Mouse (Mus musculus) A20 (cell line): ENCODE results near the gene Sidt1.
A peak's percentile ranks its signal among the peaks of the same experiment; 100 is the strongest.

Source experiments
- DNase-seq: peaks from one replicate; pipeline ENCODE4 v3.0.0-alpha.2; 2011; ENCODE audit warnings: low read depth, low spot score

The Sidt1 gene

DNA sequence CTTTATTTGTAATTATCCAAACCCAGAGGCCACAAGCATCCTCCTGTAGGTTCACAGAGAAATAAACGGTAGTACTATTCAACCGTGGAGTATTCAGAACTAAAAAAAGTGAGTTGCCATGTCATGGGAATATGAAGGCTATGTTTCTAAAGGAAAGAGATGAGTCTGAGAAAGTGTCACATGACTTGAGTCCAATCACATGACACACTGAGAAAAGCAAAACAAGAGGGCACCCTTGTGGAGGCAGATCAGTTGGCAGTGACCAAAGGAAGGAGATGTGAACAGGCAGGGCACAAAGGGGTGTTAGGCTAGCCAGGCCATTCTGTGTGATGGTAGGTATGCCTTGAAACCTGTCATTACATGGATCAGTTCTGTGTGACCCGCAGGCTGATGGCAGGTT is 80.3 kb downstream of the Sidt1 start:
- DNase-seq, result no peak

DNA sequence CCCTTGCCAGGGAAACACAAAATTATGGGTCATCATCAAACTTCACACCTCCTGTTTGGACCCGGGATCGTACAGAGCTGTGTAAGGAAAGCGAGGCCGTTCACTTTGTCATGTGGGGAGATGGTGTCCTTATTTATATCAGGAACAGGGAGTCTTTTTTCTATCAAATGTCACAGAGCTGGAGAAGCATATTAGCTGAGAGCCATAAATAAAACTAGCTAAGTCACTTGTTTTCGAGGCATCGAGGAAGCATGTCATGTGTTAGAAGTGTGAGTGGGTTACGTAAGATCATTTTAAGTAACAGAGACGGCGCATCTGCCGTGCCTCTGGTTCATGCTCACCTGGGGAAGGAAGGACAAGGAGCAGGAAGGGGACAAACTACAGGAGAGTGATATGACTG is 83.0 kb downstream of the Sidt1 start:
- DNase-seq, result no peak

DNA sequence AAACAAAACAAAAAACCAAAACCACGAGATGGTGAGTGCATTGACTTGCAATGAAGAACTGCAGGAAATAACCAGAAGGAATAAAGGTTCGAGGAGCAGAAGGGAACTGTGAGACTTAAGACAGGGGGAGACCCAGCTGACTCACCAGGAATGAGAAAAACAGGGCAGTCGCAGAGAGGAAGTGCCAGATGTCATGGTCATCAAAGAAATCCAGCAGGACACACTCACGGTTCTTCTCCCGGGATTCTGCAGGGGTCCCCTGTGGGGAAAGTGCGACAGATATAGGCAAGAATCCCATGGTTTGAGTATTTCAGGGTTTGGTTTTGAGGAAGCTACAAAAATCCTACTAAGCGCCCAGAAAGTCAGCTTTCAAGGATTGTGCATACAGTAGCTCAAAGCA is 89.7 kb downstream of the Sidt1 start:
- DNase-seq, result no peak

DNA sequence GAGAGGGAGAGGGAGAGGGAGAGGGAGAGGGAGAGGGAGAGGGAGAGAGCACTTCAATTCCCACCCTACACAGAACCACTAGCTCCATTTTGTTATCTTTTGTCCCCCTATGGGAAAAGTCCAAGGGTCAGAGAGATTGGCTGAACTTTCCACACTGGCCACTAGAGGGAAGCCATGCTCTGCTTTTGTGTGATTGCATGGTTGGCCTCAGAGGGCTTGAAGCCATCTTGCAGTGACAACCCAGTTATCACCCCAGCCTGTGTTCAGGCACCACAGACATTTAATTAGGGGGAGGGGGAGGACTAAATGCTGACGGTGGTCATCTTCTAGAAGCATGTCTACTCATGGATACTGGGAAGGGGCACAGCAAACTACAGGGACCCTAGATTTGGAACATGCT is 90.4 kb downstream of the Sidt1 start:
- DNase-seq, result peak; percentile 67

DNA sequence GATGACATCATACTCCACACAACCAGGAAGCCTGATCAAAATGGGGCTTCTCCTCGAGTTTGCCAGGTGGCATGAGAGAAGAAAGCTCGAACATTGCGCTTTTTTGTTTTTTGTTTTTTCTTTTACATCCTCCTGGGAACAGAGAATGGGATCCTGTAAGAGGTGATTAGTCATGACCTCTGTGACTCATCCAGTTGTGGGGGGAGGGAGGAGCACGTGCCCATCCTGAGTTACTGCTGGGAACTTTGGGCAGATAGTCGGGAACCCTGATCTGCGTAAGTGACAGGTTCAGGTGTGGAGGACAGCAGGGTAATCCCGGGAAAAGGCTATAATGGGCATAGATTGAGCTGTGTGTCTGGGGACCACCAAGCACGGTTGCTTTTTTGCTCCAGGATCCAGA is 92.6 kb downstream of the Sidt1 start:
- no peak for DNase-seq

DNA sequence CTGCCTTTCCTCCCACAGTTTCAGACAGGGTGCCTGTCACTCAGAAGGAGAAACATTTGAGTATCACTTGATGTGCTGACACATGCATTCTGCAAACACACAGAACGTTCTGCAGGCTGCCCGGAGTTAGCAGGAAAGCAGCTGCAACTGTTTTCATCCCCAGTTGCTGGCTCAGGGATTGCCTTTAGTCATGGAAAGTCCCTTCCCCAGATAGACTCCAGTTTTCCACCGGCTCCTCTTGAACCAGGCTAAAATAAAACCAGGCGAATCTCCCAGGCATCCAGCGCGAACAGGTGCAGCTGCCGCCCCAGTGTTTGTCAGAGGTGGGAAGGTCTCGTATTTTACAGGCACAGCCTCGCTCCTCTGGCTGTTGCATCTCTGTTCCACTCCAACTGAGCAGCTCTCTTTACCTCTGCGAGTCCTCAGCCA is 94.1 kb downstream of the Sidt1 start:
- DNase-seq, result no peak

DNA sequence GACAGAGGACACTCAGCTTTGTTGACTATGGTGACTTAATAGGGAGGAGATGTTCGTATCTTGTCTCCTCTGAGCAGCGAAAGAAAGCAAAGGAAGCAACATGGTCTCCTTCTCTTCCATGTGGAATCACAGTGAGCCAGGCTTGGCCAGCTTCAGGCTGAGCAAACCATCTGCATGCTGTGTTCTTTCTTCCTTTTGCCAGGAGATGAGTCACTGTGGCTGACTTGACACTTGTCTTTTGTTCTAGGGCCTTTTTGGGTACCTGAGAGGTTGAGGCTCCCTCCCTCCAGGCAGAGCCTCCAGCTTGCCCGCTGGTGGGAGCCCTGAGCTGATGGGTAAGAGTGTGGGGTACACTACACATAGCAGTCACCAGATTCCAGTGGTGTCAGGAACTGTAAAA is 95.2 kb downstream of the Sidt1 start:
- no peak for DNase-seq

DNA sequence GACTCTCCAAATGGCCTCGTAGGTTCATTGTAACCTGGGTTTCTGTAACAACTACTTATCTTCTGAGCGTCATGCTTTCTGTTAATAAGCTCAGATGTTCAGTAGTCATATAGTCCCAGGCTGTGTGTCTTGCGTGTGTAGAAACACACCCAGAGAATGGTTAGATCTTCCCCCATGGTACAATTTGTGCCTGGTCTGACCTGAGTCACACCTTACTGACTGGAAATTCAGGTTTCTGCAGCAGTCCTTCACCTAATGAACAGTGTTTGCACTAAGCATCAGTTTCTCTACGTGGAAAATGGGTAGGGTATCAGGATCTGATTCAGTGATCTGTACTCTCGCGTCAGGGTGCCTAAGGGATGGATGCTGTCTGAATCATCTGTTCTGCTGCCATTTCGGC is 100.0 kb downstream of the Sidt1 start:
- no peak for DNase-seq

DNA sequence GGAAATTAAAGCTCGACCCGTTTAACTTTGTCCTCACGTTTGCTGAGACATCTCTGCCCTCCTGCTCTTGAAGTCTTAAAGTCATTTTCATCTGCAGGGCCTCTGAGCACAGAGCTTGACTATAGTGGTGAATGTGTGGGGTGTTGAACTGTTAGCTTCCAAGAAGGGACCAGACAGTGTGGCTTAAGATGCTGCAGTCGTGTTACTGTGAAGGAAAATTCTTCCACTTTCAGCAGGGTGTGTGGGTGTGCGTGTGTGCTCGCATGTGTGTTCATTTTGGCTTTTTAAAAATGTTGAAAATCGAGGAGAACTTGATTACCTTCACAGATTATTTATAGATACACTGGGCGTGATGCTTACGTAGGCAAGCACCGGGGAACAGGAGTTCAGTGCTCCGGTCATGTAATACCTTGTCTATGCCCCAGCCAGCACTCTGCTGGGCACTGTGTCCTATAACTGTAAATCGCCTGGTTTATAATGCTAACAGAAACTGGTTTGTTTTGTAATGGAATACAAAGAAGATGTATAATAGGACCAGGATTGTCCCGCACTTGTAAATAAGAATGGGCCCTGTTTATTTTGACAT is 106.2 kb downstream of the Sidt1 start:
- DNase-seq, result no peak

DNA sequence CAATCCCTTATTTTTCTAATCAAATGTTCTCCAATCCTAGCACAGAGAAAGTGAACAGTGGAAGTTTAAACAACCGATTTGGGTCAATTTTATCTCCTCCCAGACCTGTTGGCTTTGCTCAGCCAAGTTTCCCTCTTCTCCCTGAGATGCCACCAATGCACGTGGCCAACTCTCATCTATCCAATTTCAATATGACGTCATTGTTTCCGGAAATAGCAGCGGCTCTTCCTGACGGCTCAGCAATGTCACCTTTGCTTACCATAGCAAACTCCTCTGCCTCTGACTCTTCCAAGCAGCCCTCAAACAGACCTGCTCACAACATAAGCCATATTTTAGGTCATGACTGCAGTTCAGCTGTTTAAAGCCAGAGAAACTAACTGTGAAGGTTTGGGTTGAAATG is 111.5 kb downstream of the Sidt1 start:
- DNase-seq, result no peak

DNA sequence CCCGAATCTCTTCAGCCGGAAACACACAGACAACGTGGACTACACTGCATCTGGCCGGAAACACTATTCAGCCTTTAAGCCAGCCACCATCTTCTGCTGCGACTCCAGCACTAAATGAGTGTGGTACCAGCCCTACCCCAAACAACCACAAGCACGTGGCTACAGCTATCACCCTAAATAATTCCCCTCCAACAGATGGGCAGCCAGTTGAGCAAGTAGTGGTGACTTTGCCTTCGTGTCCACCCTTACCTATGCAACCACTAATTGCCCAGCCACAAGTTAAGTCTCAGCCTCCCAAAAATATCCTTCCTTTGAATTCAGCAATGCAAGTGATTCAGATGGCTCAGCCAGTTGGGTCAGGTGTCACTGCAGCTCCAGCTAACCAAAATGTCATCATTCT is 116.6 kb downstream of the Sidt1 start:
- no peak for DNase-seq

DNA sequence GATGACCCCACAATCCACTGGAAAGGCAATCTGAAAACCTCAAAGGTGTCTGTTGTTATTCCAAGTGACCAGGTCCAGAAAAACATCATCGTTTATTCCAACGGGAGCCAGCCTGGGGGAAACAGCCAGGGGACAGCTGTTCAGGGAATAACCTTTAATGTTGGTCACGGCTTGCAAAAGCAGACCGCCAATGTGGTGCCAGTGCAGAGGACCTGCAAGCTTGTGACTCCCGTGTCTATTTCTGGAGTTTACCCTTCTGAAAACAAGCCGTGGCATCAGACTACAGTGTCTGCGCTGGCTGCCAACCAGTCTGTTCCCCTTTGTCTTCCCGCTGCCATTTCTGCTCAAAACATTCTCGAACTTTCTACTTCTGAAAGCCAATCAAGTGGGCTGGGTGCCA is 117.5 kb downstream of the Sidt1 start:
- DNase-seq, result no peak

DNA sequence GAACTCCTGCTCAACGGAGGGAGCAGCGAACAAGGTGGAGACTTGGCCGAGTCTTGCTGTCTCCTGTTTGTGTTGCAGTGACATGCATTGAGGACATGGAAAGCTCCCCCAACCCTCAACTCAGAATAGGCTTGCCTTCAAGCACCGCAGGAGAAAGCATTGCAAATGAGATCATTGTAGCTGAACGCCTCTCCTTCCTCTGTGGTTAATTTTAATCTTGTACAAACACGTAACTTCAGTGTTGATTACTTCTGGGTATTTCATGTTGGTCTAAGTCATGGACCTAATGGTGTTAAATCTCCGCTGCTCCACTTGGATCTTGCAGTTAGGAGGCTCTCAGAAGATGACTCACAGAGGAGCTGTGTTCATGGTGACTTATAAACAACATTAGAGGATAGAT is 120.3 kb downstream of the Sidt1 start:
- DNase-seq, result peak; percentile 51

DNA sequence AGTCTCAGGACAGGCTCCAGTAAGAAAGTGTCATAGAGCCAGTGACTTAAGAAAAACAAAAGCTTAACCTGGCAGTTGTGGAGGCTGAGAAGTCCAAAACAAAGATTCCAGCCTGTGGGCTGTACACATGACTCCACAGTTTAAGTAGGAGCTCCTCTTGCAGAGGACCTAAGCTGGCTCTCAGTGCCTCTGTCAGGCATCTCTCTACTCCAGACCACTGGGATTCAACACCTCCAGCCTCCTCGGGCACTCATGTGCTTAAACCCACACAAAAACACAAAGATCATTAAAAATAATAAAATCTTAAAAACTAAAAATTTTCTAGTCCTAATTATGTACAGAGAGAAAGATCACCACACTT is 122.0 kb downstream of the Sidt1 start:
- DNase-seq, result no peak

DNA sequence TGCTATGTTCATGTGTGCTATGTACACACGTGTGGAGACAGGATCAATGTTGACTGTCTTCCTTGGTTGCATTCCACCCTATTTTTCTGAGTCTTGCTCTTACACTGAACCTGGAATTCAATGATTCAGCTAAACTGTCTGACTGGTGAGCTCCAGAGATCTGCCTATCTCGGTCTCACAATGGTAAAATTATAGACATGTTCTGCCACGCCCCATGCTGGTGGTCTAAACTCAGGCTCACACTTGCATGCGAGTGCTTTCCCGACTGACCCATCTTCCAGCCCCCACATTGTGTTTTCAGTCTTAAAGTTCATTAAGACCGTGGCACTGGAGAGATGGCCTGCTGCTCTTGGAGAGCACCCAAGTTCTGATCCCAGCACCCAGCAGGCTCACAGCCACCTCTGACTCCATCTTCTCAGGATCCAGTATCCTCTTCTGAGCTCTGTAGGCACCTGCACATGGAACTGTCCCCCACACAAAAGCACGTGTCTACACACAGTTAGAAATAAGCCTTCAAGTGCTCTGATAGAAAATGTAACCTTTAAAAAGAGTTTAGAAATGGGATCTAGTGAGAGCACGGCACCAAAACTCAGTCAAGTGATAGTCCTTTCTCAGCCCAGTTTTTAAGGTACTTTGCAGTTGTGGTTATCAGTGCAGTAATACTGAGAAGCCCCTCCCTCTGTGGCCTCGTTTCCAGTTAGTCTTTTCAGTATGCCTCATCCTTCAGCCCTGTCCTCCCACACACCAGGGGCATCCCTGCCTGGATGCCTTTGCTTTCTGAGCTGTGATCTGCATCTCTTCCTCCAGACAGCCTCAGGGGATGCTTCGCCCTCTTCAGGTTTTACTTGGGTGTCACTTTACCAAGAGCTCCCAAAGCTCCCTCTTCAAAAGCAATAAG is 122.6 kb downstream of the Sidt1 start:
- DNase-seq, result no peak

DNA sequence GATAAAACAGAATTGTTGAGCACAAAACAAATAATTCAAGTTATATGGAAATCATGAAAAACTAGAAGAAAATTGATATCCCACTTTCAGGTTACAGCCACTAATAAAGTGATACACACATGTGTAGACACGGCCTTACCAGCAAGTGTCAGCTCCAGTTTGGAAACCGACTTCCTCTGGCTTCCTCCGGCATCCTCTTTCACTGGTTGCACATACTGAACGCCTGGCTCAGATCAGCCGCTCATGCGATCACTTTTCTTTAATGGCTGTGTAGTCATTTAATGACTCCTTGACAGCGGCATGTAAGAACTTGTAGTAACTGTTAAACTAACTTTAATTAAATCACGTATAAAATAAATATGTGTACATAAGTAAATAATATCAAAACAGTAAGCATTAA is 127.0 kb downstream of the Sidt1 start:
- no peak for DNase-seq

DNA sequence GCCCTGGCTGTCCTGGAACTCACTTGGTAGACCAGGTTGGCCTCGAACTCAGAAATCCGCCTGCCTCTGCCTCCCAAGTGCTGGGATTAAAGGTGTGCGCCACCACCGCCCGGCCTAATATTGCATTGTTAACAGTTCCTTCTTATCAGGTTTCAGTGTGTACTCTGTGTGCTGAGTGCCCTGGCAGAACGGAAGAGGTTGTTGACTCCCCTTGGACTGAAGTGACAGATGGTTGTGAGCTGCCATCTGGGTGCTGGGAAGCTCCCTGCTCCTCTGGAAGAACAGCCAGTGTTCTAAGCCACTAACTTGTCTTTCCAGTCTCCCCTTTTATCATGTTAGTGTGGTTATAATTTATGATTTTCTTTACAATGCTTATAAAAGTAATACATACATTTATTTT is 128.7 kb downstream of the Sidt1 start:
- DNase-seq, result no peak

DNA sequence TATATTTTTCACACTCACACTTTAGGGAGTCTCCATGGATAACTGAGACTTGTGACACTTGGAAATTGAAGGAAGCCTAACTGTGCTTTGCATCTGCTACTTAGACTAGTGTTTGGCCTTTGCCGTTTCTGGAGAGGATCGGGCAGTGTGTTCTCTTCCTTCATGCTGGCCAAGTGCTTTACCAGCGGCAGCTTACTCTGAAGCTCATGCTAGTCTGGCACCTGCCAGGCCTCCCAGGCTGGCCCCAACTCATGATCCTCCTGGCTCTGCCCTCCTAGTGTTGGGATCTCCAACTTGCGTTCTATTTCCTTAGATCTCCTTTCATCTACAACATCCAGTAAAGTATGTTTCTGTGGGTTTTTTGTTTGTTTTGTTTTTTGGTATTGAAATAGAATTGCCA is 132.8 kb downstream of the Sidt1 start:
- no peak for DNase-seq

DNA sequence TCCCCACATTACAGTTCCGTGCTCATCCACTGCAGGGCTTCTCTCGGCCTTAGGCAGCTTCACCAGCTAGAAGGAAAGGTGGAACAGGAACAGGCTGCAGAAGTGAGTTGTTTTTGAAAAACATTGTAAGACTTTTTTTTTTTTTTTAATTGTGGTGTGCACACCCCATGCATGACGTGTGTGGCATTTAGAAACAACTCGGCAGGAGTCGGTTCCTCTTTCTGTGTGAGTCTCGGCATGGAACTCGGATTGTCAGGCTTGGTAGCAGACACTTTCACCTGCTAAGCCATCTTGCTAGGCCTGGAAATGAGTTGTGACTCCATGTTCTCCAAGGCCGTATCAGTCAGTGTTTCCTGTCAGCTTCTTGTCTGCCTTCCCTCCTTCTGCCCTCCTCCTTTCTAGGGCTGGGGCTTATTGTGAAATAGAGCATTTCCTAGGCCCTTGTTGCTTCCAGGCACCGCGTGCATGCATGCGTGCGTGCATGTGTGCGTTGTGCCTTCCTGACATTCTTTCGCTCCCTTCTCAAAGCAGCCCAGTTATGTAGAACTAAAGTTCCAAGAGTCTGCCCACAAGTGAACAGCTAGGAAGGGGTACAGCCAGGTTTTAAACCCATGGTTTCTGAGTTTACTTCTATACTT is 133.8 kb downstream of the Sidt1 start:
- peak; percentile 86 for DNase-seq

DNA sequence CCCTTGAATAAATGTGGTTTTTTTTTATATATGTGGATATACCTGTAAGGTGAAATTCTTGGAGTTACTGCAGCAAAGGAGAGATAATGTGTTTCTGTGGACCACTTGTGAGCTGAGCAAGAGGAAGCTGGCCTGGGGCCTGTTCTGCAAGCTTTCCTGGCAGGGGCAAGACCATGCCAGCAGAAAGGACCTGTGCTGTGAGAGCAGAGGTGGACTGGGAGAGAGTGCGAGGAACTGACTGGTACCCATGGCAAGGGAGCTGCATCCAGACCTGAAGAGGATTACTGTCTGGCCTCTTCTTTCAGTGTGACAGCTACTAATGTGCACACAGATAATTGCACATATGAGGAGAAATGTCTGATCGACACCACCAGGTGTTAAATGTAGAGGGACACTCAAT is 142.0 kb downstream of the Sidt1 start:
- DNase-seq, result peak; percentile 7
